Comparison of ENCODE assay signal across 20 mouse cellular contexts in genomic region chr11:22573166-22573565, GRCm38 (mm10).
DNase-seq lines count a peak whose midpoint lies in the region; ATAC-seq and TF ChIP-seq lines count a peak whose summit lies in the region.
"Had no signal": no experiment of that assay in that cellular context is flagged by ENCODE, and none has a peak within 500 bp of the region (broad histone marks: within the 10 kb centered on the region; RNA-seq: fewer than 3 reads in every experiment).

No protein-coding gene starts in this region.

- WGBS in intestine, postnatal 0 days = 60% methylated on average over 2 of the region's 2 CpGs
- 63% methylated on average over 2 of the region's 2 CpGs for WGBS in intestine, embryonic 15.5 days

- H3K4me3 ChIP-seq in intestine, postnatal 0 days (ENCODE audit: low read depth, low read length) = no peak overlapping the region
- no peak overlapping the region for H3K4me3 ChIP-seq in intestine, embryonic 15.5 days (replicated peaks)
- no peak overlapping the region for H3K4me3 ChIP-seq in ES-Bruce4 (ENCODE audit: low read depth, low read length)
- H3K4me3 ChIP-seq: embryonic facial prominence, embryonic 13.5 days; forebrain, embryonic 12.5 days; heart, embryonic 13.5 days; hindbrain, embryonic 12.5 days had no signal

- no peak for TF ChIP-seq POLR2A in ES-Bruce4 (IDR thresholded peaks at IDR 0.05; ENCODE audit: insufficient read depth, low read length)

- no peaks in the 10 kb centered on the region for H3K4me1 ChIP-seq in intestine, postnatal 0 days (replicated peaks; ENCODE audit: control insufficient read depth, insufficient read depth, low read length)
- H3K4me1 ChIP-seq in intestine, embryonic 15.5 days (replicated peaks) = no peaks in the 10 kb centered on the region
- peaks cover 2% of the 10 kb centered on the region for H3K4me1 ChIP-seq in ES-Bruce4 (ENCODE audit: control insufficient read depth, insufficient read depth, low read length)
- H3K4me1 ChIP-seq: embryonic facial prominence, embryonic 13.5 days; forebrain, embryonic 12.5 days; heart, embryonic 13.5 days; hindbrain, embryonic 12.5 days had no signal

- no peak overlapping the region for H3K9ac ChIP-seq in intestine, postnatal 0 days (ENCODE audit: low read depth, low read length)
- H3K9ac ChIP-seq in intestine, embryonic 15.5 days = no peak overlapping the region
- H3K9ac ChIP-seq in ES-Bruce4 (ENCODE audit: low read depth, poor library complexity, severe bottlenecking) = no peak overlapping the region
- H3K9ac ChIP-seq: embryonic facial prominence, embryonic 13.5 days; forebrain, embryonic 12.5 days; forebrain, postnatal 0 days; heart, embryonic 13.5 days; hindbrain, embryonic 12.5 days had no signal

- TF ChIP-seq CTCF in intestine, postnatal 0 days (IDR thresholded peaks at IDR 0.05; ENCODE audit: low read depth) = 0 out of 2 replicates have a peak, but pooled peaks have one; percentile 5
- TF ChIP-seq CTCF in ES-Bruce4 (IDR thresholded peaks at IDR 0.05; ENCODE audit: low read depth, low read length) = no peak

- H3K9me3 ChIP-seq in intestine, postnatal 0 days (ENCODE audit: control insufficient read depth) = no peaks in the 10 kb centered on the region
- H3K9me3 ChIP-seq in intestine, embryonic 15.5 days = no peaks in the 10 kb centered on the region
- peaks cover 25% of the 10 kb centered on the region for H3K9me3 ChIP-seq in ES-Bruce4 (replicated peaks; ENCODE audit: control insufficient read depth, insufficient read depth, low read length, poor library complexity, severe bottlenecking)
- H3K9me3 ChIP-seq: embryonic facial prominence, embryonic 13.5 days; forebrain, embryonic 12.5 days; heart, embryonic 13.5 days; hindbrain, embryonic 12.5 days had no signal

- no peak overlapping the region for H3K4me2 ChIP-seq in intestine, postnatal 0 days (replicated peaks; ENCODE audit: low read depth)
- H3K4me2 ChIP-seq in intestine, embryonic 15.5 days (replicated peaks) = no peak overlapping the region
- H3K4me2 ChIP-seq: embryonic facial prominence, embryonic 13.5 days; forebrain, embryonic 12.5 days; heart, embryonic 13.5 days; hindbrain, embryonic 12.5 days had no signal

- no peak overlapping the region for H3K27ac ChIP-seq in intestine, postnatal 0 days (ENCODE audit: low read depth, low read length)
- H3K27ac ChIP-seq in intestine, embryonic 15.5 days = no peak overlapping the region
- peak overlapping the region; percentile 58; the same call in 1 of the 2 replicates for H3K27ac ChIP-seq in ES-Bruce4 (ENCODE audit: insufficient read depth, low read length)
- H3K27ac ChIP-seq: embryonic facial prominence, embryonic 13.5 days; forebrain, embryonic 12.5 days; heart, embryonic 13.5 days; hindbrain, embryonic 12.5 days; hindbrain, postnatal 0 days had no signal

- no peaks in the 10 kb centered on the region for H3K36me3 ChIP-seq in intestine, postnatal 0 days (ENCODE audit: control insufficient read depth, insufficient read depth)
- H3K36me3 ChIP-seq in intestine, embryonic 15.5 days = no peaks in the 10 kb centered on the region
- H3K36me3 ChIP-seq in ES-Bruce4 (ENCODE audit: control insufficient read depth, insufficient read depth, low read length, poor library complexity, severe bottlenecking) = no peaks in the 10 kb centered on the region
- H3K36me3 ChIP-seq: embryonic facial prominence, embryonic 13.5 days; forebrain, embryonic 12.5 days; heart, embryonic 13.5 days; hindbrain, embryonic 12.5 days had no signal

- no peaks in the 10 kb centered on the region for H3K27me3 ChIP-seq in intestine, postnatal 0 days (replicated peaks; ENCODE audit: control insufficient read depth, insufficient read depth, low read length)
- no peaks in the 10 kb centered on the region for H3K27me3 ChIP-seq in intestine, embryonic 15.5 days (replicated peaks)
- H3K27me3 ChIP-seq in ES-Bruce4 (ENCODE audit: control insufficient read depth, insufficient read depth, low read length, poor library complexity, severe bottlenecking) = no peaks in the 10 kb centered on the region
- H3K27me3 ChIP-seq: CH12.LX; embryonic facial prominence, embryonic 13.5 days; forebrain, embryonic 12.5 days; heart, embryonic 13.5 days; hindbrain, embryonic 12.5 days had no signal

- ATAC-seq in intestine, postnatal 0 days = no peak
- no peak for ATAC-seq in intestine, embryonic 15.5 days
- ATAC-seq: forebrain, postnatal 0 days; hindbrain, postnatal 0 days; Patski had no signal

- TF ChIP-seq EP300 in ES-Bruce4 (IDR thresholded peaks at IDR 0.05; ENCODE audit: insufficient read depth, low read depth, low read length) = peak; percentile 71

- peak; percentile 46 for DNase-seq in R1 (ENCODE audit: low read depth, low spot score)
- no peak for DNase-seq in cerebellum, adult 11-12 months
- DNase-seq in urinary bladder, adult 2 months (ENCODE audit: low spot score) = no peak
- DNase-seq: adrenal gland, postnatal 10 days; cerebellum, adult 18-20 months; cerebellum, adult 9-11 months; cerebellum, postnatal 36 days; forebrain, postnatal 0 days; gastrocnemius, postnatal 14 days; heart, postnatal 36 days had no signal
